Mouse (Mus musculus) gastrocnemius, postnatal 36 days (tissue): Measurements from ENCODE around the gene Gm49601. TPM values are rescaled to one million over a fixed set of nuclear protein-coding genes. Genes with fewer than 3 reads are reported as not detected.

ENCODE experiments used
- DNase-seq, 2 experiments: peaks; one replicate each; pipeline ENCODE4 v3.0.0; 2022
- intact Hi-C: fragments of 180-260 bp; cut with DNase I; formaldehyde crosslinking; loops from one replicate; pipeline ENCODE4 v1.15.1; 2025
- total RNA-seq, 2 experiments: library from RNA; stranded (reverse); gene quantifications; 2 replicates each; pipeline ENCODE4 v1.2.3; 2021

Gm49601 gene
- total RNA-seq, 2 experiments from 2014 or later = 0.94 to 1.5 TPM

- intact Hi-C loops = no loop called here
- peak in 1 of 2 experiments; percentile 3 for DNase-seq
Observed at GRCm38 (mm10) chr16:18631141-18631540, 4.9 kb upstream of the Gm49601 start.

GRCm38 (mm10) chr16:18630291-18630690, 4.1 kb upstream of the Gm49601 start:
- DNase-seq = no peak
- intact Hi-C loops = no loop called here

GRCm38 (mm10) chr16:18629390-18630231, 3.4 kb upstream of the Gm49601 start, which contains the start of gene Sept5:
Sept5 (minus strand) TSS chr16:18629954.
- intact Hi-C loops = loop anchor here (2.0 to 5.0 kb wide), 2 partner anchors 49 to 168 kb away; no protein-coding TSS in a partner anchor
- peak; percentile 56 to 60 for DNase-seq

- intact Hi-C loops = loop anchor here (2.0 to 5.0 kb wide), 2 partner anchors 50 to 168 kb away; no protein-coding TSS in a partner anchor
- DNase-seq = no peak
Observed at GRCm38 (mm10) chr16:18628948-18629340, 2.7 kb upstream of the Gm49601 start.

GRCm38 (mm10) chr16:18628206-18628947, 2.1 kb upstream of the Gm49601 start:
- intact Hi-C loops = loop anchor here (2.0 to 5.0 kb wide), 2 partner anchors 50 to 169 kb away; no protein-coding TSS in a partner anchor
- peak in 1 of 2 experiments; percentile 27 for DNase-seq

DNA sequence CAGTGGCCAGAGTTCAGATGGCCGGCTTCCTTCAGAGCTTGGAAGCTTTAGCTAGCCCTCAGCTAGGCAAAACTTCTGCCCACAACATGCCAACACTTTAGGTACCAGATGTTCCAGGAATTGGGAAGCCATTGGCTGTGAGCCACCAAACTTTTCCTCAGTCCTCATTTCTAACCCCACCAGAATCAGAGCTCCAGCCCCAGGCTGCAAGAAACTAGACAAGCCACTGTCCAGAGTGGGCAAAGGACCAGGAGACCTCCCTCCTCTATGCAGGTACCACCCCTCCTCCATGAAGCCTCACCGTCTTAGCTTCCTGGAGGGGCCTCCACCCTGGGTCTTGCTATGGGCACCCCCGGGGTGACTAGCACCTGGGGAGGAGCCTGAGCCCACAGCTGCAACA, 936 bp upstream of the Gm49601 start:
- intact Hi-C loops = loop anchor here (5.0 kb wide), 1 partner anchor 170 kb away; no protein-coding TSS in a partner anchor
- DNase-seq = peak in 1 of 2 experiments; percentile 14

GRCm38 (mm10) chr16:18625791-18626311, 376 bp downstream of the Gm49601 start:
- no peak for DNase-seq
- intact Hi-C loops = loop anchor here (5.0 kb wide), 1 partner anchor 171 kb away; no protein-coding TSS in a partner anchor

DNA sequence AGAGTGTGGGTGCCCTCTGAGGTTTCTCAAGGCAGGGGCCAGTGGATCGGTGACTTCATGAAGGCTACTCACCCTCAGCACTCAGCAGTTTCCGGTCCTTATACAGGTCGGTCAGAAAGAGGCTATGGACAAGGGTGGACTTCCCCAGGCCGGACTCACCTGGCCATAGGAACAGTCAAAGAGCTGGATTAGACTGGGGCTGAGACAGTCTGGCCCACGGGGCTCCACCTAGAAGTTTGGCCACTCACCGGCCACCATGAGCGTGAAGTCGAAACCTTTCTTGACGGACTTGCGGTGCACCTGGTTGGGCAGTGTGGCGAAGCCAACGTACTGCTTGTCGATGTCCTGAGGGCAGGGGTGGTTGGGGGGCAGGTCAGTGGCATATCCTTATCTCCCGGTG, 1.1 kb downstream of the Gm49601 start:
- no peak for DNase-seq

DNA sequence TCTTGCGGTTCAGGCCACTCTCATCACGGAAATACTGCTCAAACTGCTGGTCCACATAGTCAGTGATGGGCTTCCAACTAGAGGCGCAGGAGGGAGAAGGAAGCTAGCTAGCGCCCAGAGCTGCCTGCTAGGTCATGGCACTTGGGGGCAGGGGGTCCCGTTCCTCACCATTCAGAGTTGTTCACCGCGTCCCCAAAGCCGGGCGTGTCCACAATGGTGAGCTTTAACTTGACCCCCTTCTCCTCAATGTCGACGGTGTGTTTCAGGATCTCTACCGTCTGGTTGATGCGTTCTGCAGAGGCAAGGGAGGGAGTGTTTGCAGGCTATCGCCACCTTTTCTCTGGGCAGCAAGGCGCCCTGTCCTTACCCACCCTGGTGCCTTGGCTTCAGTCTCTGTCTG, 1.6 kb downstream of the Gm49601 start:
- intact Hi-C loops = loop anchor here (5.0 kb wide), 1 partner anchor 173 kb away; no protein-coding TSS in a partner anchor

More for the DNA sequence above, 1.1 kb downstream of the Gm49601 start:
- intact Hi-C loops = loop anchor here (5.0 kb wide), 1 partner anchor 172 kb away; no protein-coding TSS in a partner anchor

GRCm38 (mm10) chr16:18623751-18624540, 2.3 kb downstream of the Gm49601 start:
- intact Hi-C loops = no loop called here
- no peak for DNase-seq

More for the DNA sequence above, 1.6 kb downstream of the Gm49601 start:
- no peak for DNase-seq

GRCm38 (mm10) chr16:18622916-18623750, 3.1 kb downstream of the Gm49601 start:
- intact Hi-C loops = no loop called here
- no peak for DNase-seq

- DNase-seq = no peak
- intact Hi-C loops = no loop called here
Observed at GRCm38 (mm10) chr16:18622019-18622418, 4.2 kb downstream of the Gm49601 start, which contains the start of gene Gp1bb. Gp1bb (minus strand) TSS chr16:18622403.

DNA sequence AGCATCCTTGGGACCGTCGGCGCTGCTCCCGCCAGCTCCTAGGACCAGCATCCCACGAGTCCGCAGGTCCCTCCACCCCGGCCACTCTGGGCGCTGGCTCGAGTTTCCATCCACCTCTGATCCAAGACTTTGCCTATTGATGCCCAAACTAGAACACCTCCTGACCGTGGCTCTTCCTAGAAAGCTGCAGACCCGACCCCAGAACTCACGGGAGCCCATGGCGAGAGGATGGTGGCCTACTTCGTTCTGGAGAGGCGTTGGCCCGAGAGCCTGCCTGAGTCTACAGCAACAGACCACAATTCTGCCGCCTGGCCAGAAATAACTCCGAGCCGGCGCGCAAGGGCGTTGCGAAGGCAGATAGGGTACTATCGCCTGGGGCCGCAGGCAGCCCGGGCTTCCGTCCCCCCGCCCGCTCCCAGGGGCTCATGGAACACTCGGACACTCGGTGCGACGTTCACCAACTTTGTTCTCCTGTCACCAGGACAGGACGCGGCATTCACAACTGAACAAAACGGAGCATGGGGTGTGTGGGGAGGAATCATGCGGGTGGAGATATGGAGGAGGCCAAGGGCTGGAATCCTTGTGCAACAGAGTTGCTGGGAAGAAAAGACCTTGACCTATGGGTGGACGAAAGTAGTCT, 4.7 kb downstream of the Gm49601 start:
- intact Hi-C loops = no loop called here

GRCm38 (mm10) chr16:18620601-18621361, 5.4 kb downstream of the Gm49601 start:
- no peak for DNase-seq
- intact Hi-C loops = no loop called here

More for the DNA sequence above, 4.7 kb downstream of the Gm49601 start:
- DNase-seq = no peak

DNA sequence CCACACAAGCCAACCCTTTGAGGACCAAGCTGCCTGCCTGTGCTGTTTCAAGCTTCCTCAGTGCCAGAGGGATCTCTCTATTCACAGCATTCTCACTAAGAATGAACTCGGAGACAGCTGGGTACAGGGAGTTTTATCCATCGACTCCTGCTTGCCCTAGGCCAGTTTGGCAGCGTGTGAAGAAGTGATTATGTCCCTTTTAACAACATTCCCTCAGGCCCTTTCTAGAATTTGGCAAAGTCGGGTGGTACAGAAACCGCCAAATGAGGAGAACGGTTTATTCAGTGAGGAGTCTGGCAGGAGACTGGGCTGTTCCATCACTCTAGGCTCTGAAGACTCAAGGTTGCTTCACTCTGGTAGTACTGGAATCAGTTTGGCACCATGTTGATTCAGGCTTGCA, 6.0 kb downstream of the Gm49601 start:
- no peak for DNase-seq
- intact Hi-C loops = no loop called here

DNA sequence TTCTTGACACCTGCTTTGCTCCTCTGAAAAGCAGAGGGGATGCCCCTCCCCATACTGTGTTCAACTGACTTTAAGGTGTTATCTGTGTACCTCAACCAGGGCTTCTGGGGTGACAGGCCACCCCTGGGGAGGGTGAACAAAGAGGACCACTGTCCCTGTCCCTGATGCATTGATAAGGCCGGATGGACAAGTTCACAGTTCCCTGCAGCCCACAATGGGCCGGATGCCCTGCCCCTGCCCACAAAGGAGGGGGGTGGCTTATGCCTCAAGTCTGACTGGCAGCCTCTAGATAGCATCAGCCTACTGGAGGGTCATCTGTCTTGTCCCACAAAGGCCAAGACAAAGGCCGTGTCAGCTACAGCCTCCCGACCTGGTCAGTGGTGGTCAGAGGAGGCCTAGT, 7.1 kb downstream of the Gm49601 start:
- intact Hi-C loops = loop anchor here (5.0 kb wide), 2 partner anchors 82 to 272 kb away; partner anchors contain the start of genes Arvcf and Tango2
- DNase-seq = no peak

GRCm38 (mm10) chr16:18618297-18618696, 7.9 kb downstream of the Gm49601 start:
- intact Hi-C loops = loop anchor here (5.0 kb wide), 2 partner anchors 81 to 271 kb away; partner anchors contain the start of genes Arvcf and Tango2
- DNase-seq = no peak
